Comparison of ENCODE assay signal across 11 mouse cellular contexts in the genomic region with DNA sequence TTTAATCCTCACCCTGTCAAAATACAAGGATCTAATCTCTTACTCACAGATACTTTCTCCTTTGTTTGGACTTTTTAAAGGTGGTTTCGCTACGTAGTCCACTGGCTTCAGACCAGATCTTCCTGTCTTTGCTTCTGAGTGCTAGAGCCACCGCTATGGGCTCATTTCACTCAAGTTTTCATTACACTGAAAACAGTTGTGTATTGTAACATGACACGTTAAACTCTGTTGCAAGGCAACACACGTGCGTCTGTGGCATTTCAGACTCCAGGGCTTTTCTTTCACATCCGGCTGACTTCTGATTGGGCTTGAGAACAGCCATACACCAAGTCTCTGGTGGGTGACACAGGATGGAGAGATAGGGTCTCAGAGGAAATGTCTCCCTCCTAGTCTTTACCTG.
A peak's percentile ranks its signal among the peaks of the same experiment; 100 is the strongest.
DNase-seq lines count a peak whose midpoint lies in the region; ATAC-seq and TF ChIP-seq lines count a peak whose summit lies in the region.
"Had no signal": no experiment of that assay in that cellular context is flagged by ENCODE, and none has a peak within 500 bp of the region (broad histone marks: within the 10 kb centered on the region; RNA-seq: fewer than 3 reads in every experiment).

No protein-coding gene starts in this region.

- peak overlapping the region; percentile 63; the same call in 1 of the 2 replicates for H3K27ac ChIP-seq in heart, embryonic 10.5 days
- 0 out of 2 replicates have a peak overlapping the region, but pooled peaks have one; percentile 27 for H3K27ac ChIP-seq in lung, embryonic 15.5 days
- peak overlapping the region; percentile 22; the same call in 1 of the 2 replicates for H3K27ac ChIP-seq in forebrain, embryonic 16.5 days (ENCODE audit: low read length)
- H3K27ac ChIP-seq in midbrain, embryonic 14.5 days (replicated peaks; ENCODE audit: low read depth, low read length) = peak overlapping the region; percentile 77
- H3K27ac ChIP-seq: liver, embryonic 14.5 days had no signal

- no peak for TF ChIP-seq POLR2A in lung, adult 2 months (IDR thresholded peaks at IDR 0.05; ENCODE audit: borderline replicate concordance, extremely low read depth, low read depth, low read length)

- peaks cover 2% of the 10 kb centered on the region for H3K36me3 ChIP-seq in heart, embryonic 10.5 days
- H3K36me3 ChIP-seq in lung, embryonic 15.5 days = peaks cover 2% of the 10 kb centered on the region; the same call in 1 of the 2 replicates
- peaks cover 2% of the 10 kb centered on the region for H3K36me3 ChIP-seq in forebrain, embryonic 16.5 days (ENCODE audit: control insufficient read depth, insufficient read depth)
- peaks cover 2% of the 10 kb centered on the region; the same call in 1 of the 2 replicates for H3K36me3 ChIP-seq in midbrain, embryonic 14.5 days (ENCODE audit: control insufficient read depth, insufficient read depth, low read length)

- no peaks in the 10 kb centered on the region for H3K9me3 ChIP-seq in heart, embryonic 10.5 days
- no peaks in the 10 kb centered on the region for H3K9me3 ChIP-seq in lung, embryonic 15.5 days
- peaks cover 1% of the 10 kb centered on the region for H3K9me3 ChIP-seq in forebrain, embryonic 16.5 days (ENCODE audit: control insufficient read depth, low read length)
- H3K9me3 ChIP-seq in midbrain, embryonic 14.5 days (ENCODE audit: control insufficient read depth, low read length) = peaks cover 1% of the 10 kb centered on the region; the same call in 1 of the 2 replicates

- no peak for TF ChIP-seq CTCF in lung, adult 2 months (IDR thresholded peaks at IDR 0.05; ENCODE audit: insufficient read depth, low read length)

- no peak overlapping the region for H3K9ac ChIP-seq in lung, embryonic 15.5 days
- no peak overlapping the region for H3K9ac ChIP-seq in forebrain, embryonic 16.5 days (replicated peaks; ENCODE audit: low read depth, low read length)
- no peak overlapping the region for H3K9ac ChIP-seq in midbrain, embryonic 14.5 days (replicated peaks; ENCODE audit: low read length)
- H3K9ac ChIP-seq: liver, embryonic 14.5 days had no signal

- H3K27me3 ChIP-seq in heart, embryonic 10.5 days (ENCODE audit: insufficient read depth, poor library complexity, severe bottlenecking) = no peaks in the 10 kb centered on the region
- no peaks in the 10 kb centered on the region for H3K27me3 ChIP-seq in lung, embryonic 15.5 days
- no peaks in the 10 kb centered on the region for H3K27me3 ChIP-seq in forebrain, embryonic 16.5 days (replicated peaks; ENCODE audit: control insufficient read depth, insufficient read depth, low read length)
- no peaks in the 10 kb centered on the region for H3K27me3 ChIP-seq in midbrain, embryonic 14.5 days (ENCODE audit: control insufficient read depth, insufficient read depth, low read length)

- peaks cover 53% of the 10 kb centered on the region for H3K4me1 ChIP-seq in heart, embryonic 10.5 days
- H3K4me1 ChIP-seq in lung, embryonic 15.5 days = peaks cover 38% of the 10 kb centered on the region
- peaks cover 8% of the 10 kb centered on the region for H3K4me1 ChIP-seq in lung, adult 2 months (ENCODE audit: control insufficient read depth, insufficient read depth, low read length)
- H3K4me1 ChIP-seq in forebrain, embryonic 16.5 days (replicated peaks; ENCODE audit: control insufficient read depth, insufficient read depth, low read length) = peaks cover 48% of the 10 kb centered on the region
- H3K4me1 ChIP-seq in midbrain, embryonic 14.5 days (ENCODE audit: control insufficient read depth, insufficient read depth, low read length) = peaks cover 48% of the 10 kb centered on the region

- no peak for ATAC-seq in lung, embryonic 15.5 days (ENCODE audit: borderline replicate concordance, extremely low read depth, low FRiP score, low TSS enrichment)
- peak; percentile 9; the same call in 1 of the 2 replicates for ATAC-seq in forebrain, embryonic 16.5 days
- ATAC-seq in midbrain, embryonic 14.5 days (ENCODE audit: low FRiP score, low TSS enrichment) = no peak

- no peak for DNase-seq in heart, embryonic 10.5 days (ENCODE audit: low spot score)
- DNase-seq in heart, adult 8-10 months (ENCODE audit: low spot score) = no peak
- DNase-seq in lung, adult 2 months = no peak
- DNase-seq in midbrain, embryonic 14.5 days = no peak
- DNase-seq in adrenal gland, postnatal 4 days (ENCODE audit: low spot score in 2 of 2) = no peak
- DNase-seq in retina, embryonic 14.5 days (ENCODE audit: low spot score) = no peak
- DNase-seq: heart, postnatal 10 days had no signal

- no peak overlapping the region for H3K4me3 ChIP-seq in heart, embryonic 10.5 days
- H3K4me3 ChIP-seq in lung, embryonic 15.5 days = no peak overlapping the region
- H3K4me3 ChIP-seq in lung, adult 2 months (replicated peaks; ENCODE audit: extremely low read depth, low read depth, low read length) = no peak overlapping the region
- no peak overlapping the region for H3K4me3 ChIP-seq in forebrain, embryonic 16.5 days (replicated peaks; ENCODE audit: low read length)
- H3K4me3 ChIP-seq in midbrain, embryonic 14.5 days (replicated peaks; ENCODE audit: low read depth, low read length) = no peak overlapping the region
- H3K4me3 ChIP-seq: erythroblast, embryonic 14.5 days had no signal

- WGBS in heart, embryonic 10.5 days = 18% methylated on average over 7 of the region's 7 CpGs
- WGBS in lung, embryonic 15.5 days = 28% methylated on average over 7 of the region's 7 CpGs
- WGBS in lung, adult 2 months = 46% methylated on average over 7 of the region's 7 CpGs
- WGBS in forebrain, embryonic 16.5 days = 13% methylated on average over 7 of the region's 7 CpGs
- WGBS in midbrain, embryonic 14.5 days = 25% methylated on average over 7 of the region's 7 CpGs

- no peak overlapping the region for H3K4me2 ChIP-seq in lung, embryonic 15.5 days
- no peak overlapping the region for H3K4me2 ChIP-seq in forebrain, embryonic 16.5 days (ENCODE audit: low read length)
- H3K4me2 ChIP-seq in midbrain, embryonic 14.5 days (ENCODE audit: low read length) = no peak overlapping the region

Comparison
In these comparisons a context has a peak if more than half of its experiments do, and no peak if none do; other contexts are left out.
1. H3K27ac ChIP-seq: peak in every context shown above with its lines; median percentile 77 in midbrain, embryonic 14.5 days; 63 in heart, embryonic 10.5 days; 27 in lung, embryonic 15.5 days; 22 in forebrain, embryonic 16.5 days.